In genomic region chr4:105281751-105282231, GRCm38 (mm10) we compare ENCODE assay signal across 11 mouse cellular contexts.
DNase-seq lines count a peak whose midpoint lies in the region; ATAC-seq and TF ChIP-seq lines count a peak whose summit lies in the region.
"Had no signal": no experiment of that assay in that cellular context is flagged by ENCODE, and none has a peak within 500 bp of the region (broad histone marks: within the 10 kb centered on the region; RNA-seq: fewer than 3 reads in every experiment).

No protein-coding gene starts in this region.

- TF ChIP-seq CTCF in left cerebral cortex, adult 2 months (IDR thresholded peaks at IDR 0.05): no peak

- no peaks in the 10 kb centered on the region for H3K27me3 ChIP-seq in forebrain, embryonic 11.5 days (ENCODE audit: control insufficient read depth, insufficient read depth, low read length)
- no peaks in the 10 kb centered on the region for H3K27me3 ChIP-seq in liver, embryonic 16.5 days (ENCODE audit: control insufficient read depth, insufficient read depth, low read depth, low read length)

- 6% methylated on average over 7 of the region's 7 CpGs for WGBS in forebrain, embryonic 11.5 days
- 49% methylated on average over 7 of the region's 7 CpGs for WGBS in liver, embryonic 16.5 days (ENCODE audit: insufficient replicate concordance)

- intact Hi-C loops in left cerebral cortex, postnatal 14 days (cut with DNase I): no loop called here
- intact Hi-C loops in left cerebral cortex, adult 2 months (cut with DNase I): no loop called here

- no peaks in the 10 kb centered on the region for H3K36me3 ChIP-seq in forebrain, embryonic 11.5 days (ENCODE audit: control insufficient read depth, insufficient read depth, low read length)
- no peaks in the 10 kb centered on the region for H3K36me3 ChIP-seq in liver, embryonic 16.5 days (ENCODE audit: control insufficient read depth, insufficient read depth)

- no peaks in the 10 kb centered on the region for H3K9me3 ChIP-seq in forebrain, embryonic 11.5 days (ENCODE audit: control insufficient read depth, low read length)
- no peaks in the 10 kb centered on the region for H3K9me3 ChIP-seq in liver, embryonic 16.5 days (replicated peaks; ENCODE audit: control insufficient read depth, low read length)

- H3K9ac ChIP-seq in forebrain, embryonic 11.5 days (ENCODE audit: low read length): peak overlapping the region; percentile 16; the same call in 1 of the 2 replicates
- H3K9ac ChIP-seq in liver, embryonic 16.5 days (ENCODE audit: low read depth, low read length): no peak overlapping the region

- H3K27ac ChIP-seq in left cerebral cortex, adult 2 months: no peak overlapping the region
- peak overlapping the region; percentile 87 for H3K27ac ChIP-seq in forebrain, embryonic 11.5 days (ENCODE audit: low read depth, low read length)
- no peak overlapping the region for H3K27ac ChIP-seq in liver, embryonic 16.5 days (ENCODE audit: low read length)

- peak; percentile 83 for ATAC-seq in forebrain, embryonic 11.5 days (replicated peaks; ENCODE audit: low FRiP score)
- peak; percentile 62 for ATAC-seq in liver, embryonic 16.5 days (ENCODE audit: low read depth)

- DNase-seq in left cerebral cortex, postnatal 14 days (ENCODE audit: low spot score in 2 of 2): peak; percentile 6 to 22
- no peak for DNase-seq in left cerebral cortex, adult 2 months (ENCODE audit: extremely low spot score in 1 of 2, low spot score in 2 of 2)
- DNase-seq in brain, adult 2 months (ENCODE audit: low read depth, low spot score): peak; percentile 16
- DNase-seq in forebrain, embryonic 11.5 days (ENCODE audit: low spot score): peak; percentile 64
- no peak for DNase-seq in frontal cortex, postnatal 25 days (ENCODE audit: low spot score in 2 of 2)
- no peak for DNase-seq in cerebellum, adult 18-20 months
- no peak for DNase-seq in testis, postnatal 10 days (ENCODE audit: low spot score)
- DNase-seq: adrenal gland, postnatal 36 days; gastrocnemius, postnatal 14 days; thymus, postnatal 36 days had no signal

- peak overlapping the region; percentile 26; the same call in 1 of the 2 replicates for H3K4me2 ChIP-seq in forebrain, embryonic 11.5 days (ENCODE audit: low read depth, low read length, severe bottlenecking)
- no peak overlapping the region for H3K4me2 ChIP-seq in liver, embryonic 16.5 days (ENCODE audit: low read depth, low read length)

- no peak overlapping the region for H3K4me3 ChIP-seq in left cerebral cortex, adult 2 months
- no peak overlapping the region for H3K4me3 ChIP-seq in forebrain, embryonic 11.5 days (ENCODE audit: low read depth, low read length)
- no peak overlapping the region for H3K4me3 ChIP-seq in liver, embryonic 16.5 days (ENCODE audit: low read depth, low read length)

- peaks cover 24% of the 10 kb centered on the region for H3K4me1 ChIP-seq in forebrain, embryonic 11.5 days (replicated peaks; ENCODE audit: control insufficient read depth, insufficient read depth, low read length)
- H3K4me1 ChIP-seq in liver, embryonic 16.5 days (ENCODE audit: control insufficient read depth, low read depth, low read length): peaks cover 6% of the 10 kb centered on the region

Comparison
In these comparisons a context has a peak if more than half of its experiments do, and no peak if none do; other contexts are left out.
1. DNase-seq: peak in left cerebral cortex, postnatal 14 days (2 of 2), brain, adult 2 months (single experiment) and forebrain, embryonic 11.5 days (single experiment); none in left cerebral cortex, adult 2 months (0 of 2), frontal cortex, postnatal 25 days (0 of 2), cerebellum, adult 18-20 months (0 of 2) and testis, postnatal 10 days (single experiment).